Mouse (Mus musculus): ENCODE data around the gene Kifc3.

The Kifc3 gene

DNA sequence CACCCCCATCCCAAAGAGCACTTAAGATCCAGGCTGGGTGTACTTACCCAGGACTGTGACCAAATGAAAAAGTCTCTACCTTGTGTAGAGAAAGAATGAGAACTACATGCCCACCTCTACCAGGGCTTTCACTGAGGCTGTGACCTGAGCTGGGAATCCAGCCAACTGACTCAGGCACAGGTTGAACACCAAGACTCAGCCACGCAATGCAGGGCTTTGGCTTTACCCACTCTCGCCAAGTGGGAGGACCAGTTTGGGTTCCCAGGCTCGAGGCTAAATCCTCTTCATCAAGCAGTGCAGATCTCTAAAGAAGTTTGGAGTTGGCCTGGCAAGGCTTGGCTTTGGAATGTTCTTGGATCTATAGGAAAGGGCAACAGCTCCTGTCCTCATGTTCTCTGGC, 127.1 kb downstream of the Kifc3 start:
- DNase-seq (ENCODE audit: low spot score): no peak

DNA sequence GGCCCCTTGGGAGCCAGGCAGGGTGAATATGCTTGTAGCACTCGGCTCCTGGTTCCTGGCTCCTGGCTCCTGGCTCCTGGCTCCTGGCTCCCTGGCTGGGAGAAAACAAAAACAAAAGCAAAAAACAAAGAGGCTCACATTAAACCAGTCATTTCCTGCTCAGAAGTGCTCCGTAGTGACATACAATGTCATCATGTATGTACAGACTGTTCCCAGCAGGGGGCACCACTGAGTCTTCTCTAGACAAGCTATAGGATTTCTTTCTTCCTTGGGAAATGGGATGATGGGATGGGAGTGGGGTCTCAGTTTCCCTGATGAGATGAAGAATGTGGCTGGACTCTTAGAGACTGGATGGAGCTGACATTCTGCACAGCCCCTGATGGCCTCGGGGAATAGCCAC, 135.0 kb downstream of the Kifc3 start:
- DNase-seq (ENCODE audit: low spot score): peak; percentile 77

DNA sequence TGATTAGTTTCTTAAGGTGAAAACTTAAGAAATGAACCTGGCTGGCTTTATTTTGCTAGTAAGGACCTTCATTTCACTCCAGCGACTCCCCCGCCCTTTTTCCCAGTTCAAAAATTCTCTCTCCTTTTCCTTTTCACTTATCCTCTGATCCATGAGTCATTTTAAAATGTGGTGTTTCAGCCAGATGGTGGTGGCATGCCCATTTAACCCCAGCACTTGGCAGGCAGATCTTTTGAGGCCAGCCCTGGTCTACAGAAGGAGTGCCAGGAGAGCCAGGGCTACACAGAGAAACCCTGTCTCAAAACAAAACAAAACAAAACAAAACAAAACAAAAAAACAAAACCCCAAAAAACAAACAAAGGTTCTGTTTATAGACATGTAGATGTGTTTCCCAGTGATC, 138.1 kb downstream of the Kifc3 start:
- DNase-seq (ENCODE audit: low spot score): no peak

DNA sequence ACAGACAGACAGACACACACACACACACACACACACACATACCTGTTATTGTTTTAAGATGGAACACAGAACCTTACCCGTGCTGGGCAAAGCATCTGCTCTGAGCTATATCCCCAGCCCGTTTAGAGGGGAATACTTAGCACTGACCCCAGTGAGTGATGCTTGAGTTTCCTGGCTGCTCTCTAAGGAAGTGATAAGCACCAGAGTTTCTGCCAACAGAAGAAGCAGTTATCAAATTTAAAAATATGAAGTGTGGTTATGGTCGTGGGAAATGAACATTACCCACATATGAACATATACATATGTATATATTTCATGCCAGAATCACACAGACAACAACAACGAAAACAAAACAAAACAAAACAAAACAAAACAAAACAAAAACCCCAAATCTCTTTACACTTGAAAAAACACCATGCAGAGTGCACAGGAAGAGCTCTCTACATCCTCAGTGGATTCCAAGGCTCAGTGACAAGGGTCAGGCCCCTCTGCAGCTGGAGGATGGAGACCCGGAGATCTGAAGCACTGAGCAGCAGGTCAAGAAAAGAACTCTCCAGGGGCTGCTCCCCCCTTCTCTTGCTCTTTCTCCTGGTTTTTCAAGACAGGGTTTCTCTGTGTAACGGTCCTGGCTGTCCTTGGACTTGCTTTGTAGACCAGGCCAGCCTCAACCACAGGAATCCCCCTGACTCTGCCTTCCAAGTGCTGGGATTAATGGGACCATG, 142.6 kb downstream of the Kifc3 start:
- DNase-seq (ENCODE audit: low spot score): no peak

DNA sequence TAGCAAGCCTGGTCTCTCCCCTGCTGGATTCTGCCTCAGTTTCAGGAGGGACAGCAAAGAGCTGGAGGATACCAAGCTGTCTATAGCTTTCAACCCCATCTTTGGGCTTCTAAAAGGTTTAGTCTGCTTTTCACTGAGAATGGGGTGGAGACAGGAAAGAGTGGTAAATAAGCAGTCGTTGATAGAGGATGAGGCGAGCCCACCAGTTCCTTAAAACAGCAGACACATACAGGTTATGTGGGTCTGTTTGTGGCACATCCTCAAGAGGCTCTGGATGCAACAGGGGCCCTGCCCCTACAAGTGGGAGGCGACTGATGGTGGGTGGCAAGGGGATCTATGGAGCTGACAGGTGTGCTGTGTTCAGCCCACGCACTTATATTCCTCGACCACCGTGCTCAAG, 144.0 kb downstream of the Kifc3 start:
- no peak for DNase-seq (ENCODE audit: low spot score)

DNA sequence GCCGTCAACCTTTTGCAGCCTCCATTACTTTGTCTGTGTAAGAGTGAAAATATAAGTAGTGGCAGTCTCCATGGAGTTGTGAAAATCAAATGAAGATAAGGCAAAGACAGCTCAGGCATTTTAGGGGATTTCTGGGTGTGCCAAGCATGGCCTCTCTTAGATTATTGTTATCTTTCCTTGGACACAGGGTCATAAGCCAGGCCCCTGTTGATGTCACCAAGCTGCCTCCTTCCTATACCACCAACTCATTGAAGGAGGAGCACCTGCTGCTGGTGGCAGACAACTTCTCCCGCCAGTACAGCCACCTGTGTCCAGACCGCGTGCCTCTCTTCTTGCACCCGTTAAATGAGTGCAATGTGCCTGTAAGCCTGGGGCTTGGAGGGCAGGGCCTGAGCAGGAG, 146.2 kb downstream of the Kifc3 start:
- DNase-seq (ENCODE audit: low spot score): no peak

DNA sequence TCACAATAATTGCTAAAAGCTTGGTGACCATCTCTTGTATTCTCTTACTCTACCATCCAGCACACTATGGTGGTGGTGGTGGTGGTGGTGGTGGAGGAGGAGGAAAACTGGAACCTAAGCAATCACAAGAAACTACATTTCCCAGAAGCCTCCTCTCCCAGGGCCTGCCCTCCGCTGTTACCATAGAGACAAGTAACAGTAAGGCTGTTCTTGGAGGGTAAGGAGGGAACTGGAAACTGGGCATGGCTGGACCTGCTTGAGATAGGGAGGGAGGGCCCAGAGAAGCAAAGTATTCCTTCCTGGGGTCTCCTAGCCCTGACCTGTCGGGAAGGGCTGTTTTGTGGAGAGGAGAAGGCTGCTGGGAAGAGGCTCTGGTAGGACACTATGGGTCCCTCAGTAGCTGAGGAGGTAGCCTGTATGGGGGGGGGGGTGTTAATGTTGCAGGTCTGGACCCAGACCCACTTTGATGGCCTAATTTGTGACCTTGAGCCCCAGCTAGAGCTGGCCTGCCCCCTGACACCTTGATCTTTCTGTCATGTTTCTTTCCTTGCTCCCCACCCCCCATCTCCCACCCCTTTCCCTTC, 147.6 kb downstream of the Kifc3 start, which contains the start of gene Drc7:
Gene Drc7, plus strand, starts transcription at position 177 of the 584 bp plus-strand sequence.
- DNase-seq (ENCODE audit: low spot score): peak; percentile 62

DNA sequence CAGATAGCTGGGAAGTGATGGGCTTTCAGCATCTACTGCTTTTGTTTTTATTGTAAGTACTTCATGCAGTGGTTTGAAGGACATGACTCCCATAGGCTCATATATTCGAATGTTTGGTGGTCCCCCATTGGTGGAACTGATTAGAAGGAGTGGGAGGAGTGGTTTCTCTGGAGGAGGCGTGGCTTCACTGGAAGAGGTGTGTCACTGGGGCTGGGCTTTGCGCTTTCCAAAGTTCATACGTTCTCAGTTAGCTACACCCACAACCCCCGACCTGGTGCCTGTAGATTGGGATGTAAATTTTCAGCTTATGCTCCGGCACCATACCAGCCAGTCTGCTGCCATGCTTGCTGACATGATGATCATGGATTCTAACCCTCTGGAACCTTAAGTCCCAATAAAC, 148.2 kb downstream of the Kifc3 start:
- DNase-seq (ENCODE audit: low spot score): no peak
